Mouse (Mus musculus) E14TG2a.4 (cell line): Measurements from ENCODE around the gene Rbms1.

ENCODE experiments used
- CTCF ChIP-seq: conservative IDR thresholded peaks from 2 replicates; pipeline ENCODE4 v1.5.1; 2014; ENCODE audit warnings: low read length
- NANOG ChIP-seq: IDR thresholded peaks from 2 replicates; pipeline ENCODE4 v1.6.1; 2014; ENCODE audit warnings: borderline replicate concordance, low read length, mixed read lengths

DNA sequence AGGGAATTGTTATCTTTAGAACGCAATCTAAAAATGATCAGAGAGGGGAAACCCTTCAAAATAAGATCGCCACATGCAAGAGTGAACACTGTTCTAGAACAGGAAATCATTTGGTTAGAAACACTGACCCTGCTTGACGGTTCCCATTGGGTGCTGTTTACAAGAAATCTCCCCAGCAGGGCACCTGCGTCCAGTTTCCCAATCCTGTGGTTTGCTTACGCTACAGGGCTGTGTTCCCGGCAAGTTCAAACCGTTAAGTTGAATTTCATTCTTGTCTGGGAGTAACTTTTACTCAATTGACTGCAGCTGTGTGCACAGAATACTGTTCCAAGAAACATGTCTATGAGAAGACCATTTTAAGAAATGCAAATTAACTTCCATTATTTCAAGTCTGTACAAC, 59.5 kb downstream of the Rbms1 start:
- no peak for TF ChIP-seq CTCF
- no peak for TF ChIP-seq NANOG
